Mouse (Mus musculus): ENCODE results near the gene Rhebl1. TPM values are rescaled to one million over a fixed set of nuclear protein-coding genes. Genes with fewer than 3 reads are reported as not detected.

Rhebl1 gene
- total and polyA plus RNA-seq, 3 experiments = 10.1 to 16.6 TPM; not detected in 1

- TF ChIP-seq EP300 (IDR thresholded peaks at IDR 0.05; ENCODE audit: low read depth in 1 of 2, low read length in 2 of 2) (peak in 1 of 2 experiments; percentile 53; a peak in 2 of 4 replicates), ETS1 (IDR thresholded peaks at IDR 0.05; ENCODE audit: low read depth, low read length) (peak; percentile 79), USF2 (IDR thresholded peaks at IDR 0.05; ENCODE audit: borderline replicate concordance in 1 of 2, insufficient read depth in 1 of 2, low read depth in 1 of 2, low read length in 2 of 2) (no peak), BHLHE40 (IDR thresholded peaks at IDR 0.05; ENCODE audit: borderline replicate concordance, low read depth, low read length) (no peak)
These were observed 63.3 kb downstream of the Rhebl1 start, which contains the start of gene Prkag1 (continued) for GRCm38 (mm10) chr15:98830736-98831683.

Other genes with a start within 250 kb of the Rhebl1 start
- 193 and 213 TPM in 2 replicates for gene Ddx23, start 231.6 kb downstream of the Rhebl1 start, total RNA-seq (2012; rRNA removed)
- 100 to 1,000 TPM; 194 to 252 TPM for gene Ddx23, start 231.6 kb downstream of the Rhebl1 start, polyA plus RNA-seq (2012; ENCODE audit: insufficient read depth in 1 of 2, insufficient read length in 2 of 2, low read depth in 1 of 2, low replicate concordance in 2 of 2, missing spikeins in 1 of 2)
- 5.8 and 6.0 TPM in 2 replicates for gene Rnd1, start 217.1 kb downstream of the Rhebl1 start, total RNA-seq (2012; rRNA removed)
- gene Rnd1, start 217.1 kb downstream of the Rhebl1 start, polyA plus RNA-seq (2012; ENCODE audit: insufficient read depth in 1 of 2, insufficient read length in 2 of 2, low read depth in 1 of 2, low replicate concordance in 2 of 2, missing spikeins in 1 of 2) = 1 to 10 TPM in 1 of 2 experiments, not detected in 1; 5.5 TPM
- not detected in 2 replicates for gene Ccdc65, start 186.3 kb downstream of the Rhebl1 start, total RNA-seq (2012; rRNA removed)
- under 1 TPM in 1 of 2 experiments, not detected in 1; 0.13 TPM for gene Ccdc65, start 186.3 kb downstream of the Rhebl1 start, polyA plus RNA-seq (2012; ENCODE audit: insufficient read depth in 1 of 2, insufficient read length in 2 of 2, low read depth in 1 of 2, low replicate concordance in 2 of 2, missing spikeins in 1 of 2)
- gene Fkbp11, start 166.3 kb downstream of the Rhebl1 start, total RNA-seq (2012; rRNA removed) = 109 and 160 TPM in 2 replicates
- 100 to 1,000 TPM in 1 of 2 experiments, not detected in 1; 118 TPM for gene Fkbp11, start 166.3 kb downstream of the Rhebl1 start, polyA plus RNA-seq (2012; ENCODE audit: insufficient read depth in 1 of 2, insufficient read length in 2 of 2, low read depth in 1 of 2, low replicate concordance in 2 of 2, missing spikeins in 1 of 2)
- gene Arf3, start 131.3 kb downstream of the Rhebl1 start, total RNA-seq (2012; rRNA removed) = 37.4 and 41.1 TPM in 2 replicates
- gene Arf3, start 131.3 kb downstream of the Rhebl1 start, polyA plus RNA-seq (2012; ENCODE audit: insufficient read depth in 1 of 2, insufficient read length in 2 of 2, low read depth in 1 of 2, low replicate concordance in 2 of 2, missing spikeins in 1 of 2) = 100 to 1,000 TPM; 140 to 239 TPM
- gene Wnt10b, start 116.4 kb downstream of the Rhebl1 start, total RNA-seq (2012; rRNA removed) = 0.13 and 0.23 TPM in 2 replicates
- under 1 TPM in 1 of 2 experiments, not detected in 1; 0.14 TPM for gene Wnt10b, start 116.4 kb downstream of the Rhebl1 start, polyA plus RNA-seq (2012; ENCODE audit: insufficient read depth in 1 of 2, insufficient read length in 2 of 2, low read depth in 1 of 2, low replicate concordance in 2 of 2, missing spikeins in 1 of 2)
- gene Wnt1, start 104.7 kb downstream of the Rhebl1 start, total RNA-seq (2012; rRNA removed) = not detected in 2 replicates
- gene Wnt1, start 104.7 kb downstream of the Rhebl1 start, polyA plus RNA-seq (2012; ENCODE audit: insufficient read depth in 1 of 2, insufficient read length in 2 of 2, low read depth in 1 of 2, low replicate concordance in 2 of 2, missing spikeins in 1 of 2) = not detected
- gene Ddn, start 85.0 kb downstream of the Rhebl1 start, total RNA-seq (2012; rRNA removed) = 2.8 and 4.0 TPM in 2 replicates
- 1 to 10 TPM in 1 of 2 experiments, not detected in 1; 4.2 TPM for gene Ddn, start 85.0 kb downstream of the Rhebl1 start, polyA plus RNA-seq (2012; ENCODE audit: insufficient read depth in 1 of 2, insufficient read length in 2 of 2, low read depth in 1 of 2, low replicate concordance in 2 of 2, missing spikeins in 1 of 2)
- gene Prkag1, start 63.0 kb downstream of the Rhebl1 start, total RNA-seq (2012; rRNA removed) = 122 and 126 TPM in 2 replicates
- 100 to 1,000 TPM; 141 to 348 TPM for gene Prkag1, start 63.0 kb downstream of the Rhebl1 start, polyA plus RNA-seq (2012; ENCODE audit: insufficient read depth in 1 of 2, insufficient read length in 2 of 2, low read depth in 1 of 2, low replicate concordance in 2 of 2, missing spikeins in 1 of 2)
- 12.5 and 15.4 TPM in 2 replicates for gene Kmt2d, start 23.3 kb downstream of the Rhebl1 start, total RNA-seq (2012; rRNA removed)
- gene Kmt2d, start 23.3 kb downstream of the Rhebl1 start, polyA plus RNA-seq (2012; ENCODE audit: insufficient read depth in 1 of 2, insufficient read length in 2 of 2, low read depth in 1 of 2, low replicate concordance in 2 of 2, missing spikeins in 1 of 2) = 10 to 100 TPM; 42.0 to 47.7 TPM
- gene Dhh, start 4.0 kb upstream of the Rhebl1 start, total RNA-seq (2012; rRNA removed) = 0.12 TPM in 1 of 2 replicates, not detected in the other
- not detected for gene Dhh, start 4.0 kb upstream of the Rhebl1 start, polyA plus RNA-seq (2012; ENCODE audit: insufficient read depth in 1 of 2, insufficient read length in 2 of 2, low read depth in 1 of 2, low replicate concordance in 2 of 2, missing spikeins in 1 of 2)
- gene Lmbr1l, start 23.7 kb upstream of the Rhebl1 start, total RNA-seq (2012; rRNA removed) = 7.0 and 13.5 TPM in 2 replicates
- 10 to 100 TPM in 1 of 2 experiments, not detected in 1; 17.3 TPM for gene Lmbr1l, start 23.7 kb upstream of the Rhebl1 start, polyA plus RNA-seq (2012; ENCODE audit: insufficient read depth in 1 of 2, insufficient read length in 2 of 2, low read depth in 1 of 2, low replicate concordance in 2 of 2, missing spikeins in 1 of 2)
- 1,577 and 1,672 TPM in 2 replicates for gene Tuba1b, start 40.0 kb upstream of the Rhebl1 start, total RNA-seq (2012; rRNA removed)
- 1,000 to 10,000 TPM in 1 of 2 experiments, not detected in 1; 1,861 TPM for gene Tuba1b, start 40.0 kb upstream of the Rhebl1 start, polyA plus RNA-seq (2012; ENCODE audit: insufficient read depth in 1 of 2, insufficient read length in 2 of 2, low read depth in 1 of 2, low replicate concordance in 2 of 2, missing spikeins in 1 of 2)
- not detected in 2 replicates for gene Gm49450, start 59.0 kb upstream of the Rhebl1 start, total RNA-seq (2012; rRNA removed)
- not detected for gene Gm49450, start 59.0 kb upstream of the Rhebl1 start, polyA plus RNA-seq (2012; ENCODE audit: insufficient read depth in 1 of 2, insufficient read length in 2 of 2, low read depth in 1 of 2, low replicate concordance in 2 of 2, missing spikeins in 1 of 2)
- gene Tuba1a, start 59.2 kb upstream of the Rhebl1 start, total RNA-seq (2012; rRNA removed) = 112 and 133 TPM in 2 replicates
- gene Tuba1a, start 59.2 kb upstream of the Rhebl1 start, polyA plus RNA-seq (2012; ENCODE audit: insufficient read depth in 1 of 2, insufficient read length in 2 of 2, low read depth in 1 of 2, low replicate concordance in 2 of 2, missing spikeins in 1 of 2) = 10 to 100 TPM in 1 of 2 experiments, not detected in 1; 83.6 TPM
- gene Tuba1c, start 135.4 kb upstream of the Rhebl1 start, total RNA-seq (2012; rRNA removed) = 163 and 201 TPM in 2 replicates
- gene Tuba1c, start 135.4 kb upstream of the Rhebl1 start, polyA plus RNA-seq (2012; ENCODE audit: insufficient read depth in 1 of 2, insufficient read length in 2 of 2, low read depth in 1 of 2, low replicate concordance in 2 of 2, missing spikeins in 1 of 2) = 100 to 1,000 TPM in 1 of 2 experiments, not detected in 1; 129 TPM
- not detected in 2 replicates for gene Prph, start 160.6 kb upstream of the Rhebl1 start, total RNA-seq (2012; rRNA removed)
- gene Prph, start 160.6 kb upstream of the Rhebl1 start, polyA plus RNA-seq (2012; ENCODE audit: insufficient read depth in 1 of 2, insufficient read length in 2 of 2, low read depth in 1 of 2, low replicate concordance in 2 of 2, missing spikeins in 1 of 2) = not detected
- gene Troap, start 180.0 kb upstream of the Rhebl1 start, total RNA-seq (2012; rRNA removed) = 24.3 and 25.8 TPM in 2 replicates
- gene Troap, start 180.0 kb upstream of the Rhebl1 start, polyA plus RNA-seq (2012; ENCODE audit: insufficient read depth in 1 of 2, insufficient read length in 2 of 2, low read depth in 1 of 2, low replicate concordance in 2 of 2, missing spikeins in 1 of 2) = 10 to 100 TPM in 1 of 2 experiments, not detected in 1; 70.2 TPM
- 0.15 TPM in 1 of 2 replicates, not detected in the other for gene C1ql4, start 193.3 kb upstream of the Rhebl1 start, total RNA-seq (2012; rRNA removed)
- gene C1ql4, start 193.3 kb upstream of the Rhebl1 start, polyA plus RNA-seq (2012; ENCODE audit: insufficient read depth in 1 of 2, insufficient read length in 2 of 2, low read depth in 1 of 2, low replicate concordance in 2 of 2, missing spikeins in 1 of 2) = under 1 TPM in 1 of 2 experiments, not detected in 1; 0.08 TPM
- 3.2 TPM in 2 replicates for gene Dnajc22, start 198.6 kb upstream of the Rhebl1 start, total RNA-seq (2012; rRNA removed)
- gene Dnajc22, start 198.6 kb upstream of the Rhebl1 start, polyA plus RNA-seq (2012; ENCODE audit: insufficient read depth in 1 of 2, insufficient read length in 2 of 2, low read depth in 1 of 2, low replicate concordance in 2 of 2, missing spikeins in 1 of 2) = 1 to 10 TPM in 1 of 2 experiments, not detected in 1; 5.3 TPM
- gene Spats2, start 231.4 kb upstream of the Rhebl1 start, total RNA-seq (2012; rRNA removed) = 8.2 and 12.0 TPM in 2 replicates
- 10 to 100 TPM in 1 of 2 experiments, not detected in 1; 24.5 TPM for gene Spats2, start 231.4 kb upstream of the Rhebl1 start, polyA plus RNA-seq (2012; ENCODE audit: insufficient read depth in 1 of 2, insufficient read length in 2 of 2, low read depth in 1 of 2, low replicate concordance in 2 of 2, missing spikeins in 1 of 2)